In genomic region chr1:58710711-58711364, GRCm38 (mm10) we compare ENCODE assay signal across 8 mouse cellular contexts. TPM values are rescaled to one million over a fixed set of nuclear protein-coding genes. Genes with fewer than 3 reads are reported as not detected.
DNase-seq lines count a peak whose midpoint lies in the region; ATAC-seq and TF ChIP-seq lines count a peak whose summit lies in the region.

No protein-coding gene starts in this region.

- WGBS in kidney, postnatal 0 days = 38% methylated on average over 10 of the region's 10 CpGs
- whole genome bisulfite sequencing in hindbrain, embryonic 12.5 days = 54% methylated on average over 10 of the region's 10 CpGs

- H3K27ac ChIP-seq in kidney, postnatal 0 days = peak overlapping the region; percentile 100
- H3K27ac ChIP-seq in brown adipose tissue, adult 24 weeks (replicated peaks; ENCODE audit: low read depth, low read length) = peak overlapping the region; percentile 100
- H3K27ac ChIP-seq in hindbrain, embryonic 12.5 days = peak overlapping the region; percentile 91

- 0 out of 2 replicates have a peak, but pooled peaks cover 7% of the 10 kb centered on the region for H3K4me1 ChIP-seq in kidney, postnatal 0 days (replicated peaks; ENCODE audit: insufficient read depth, low read length)
- peaks cover 3% of the 10 kb centered on the region; the same call in 1 of the 2 replicates for H3K4me1 ChIP-seq in brown adipose tissue, adult 24 weeks (ENCODE audit: control insufficient read depth, insufficient read depth, insufficient read length, low read length)
- H3K4me1 ChIP-seq in hindbrain, embryonic 12.5 days = 0 out of 2 replicates have a peak, but pooled peaks cover 2% of the 10 kb centered on the region

- no peak for TF ChIP-seq CTCF in kidney, postnatal 0 days (IDR thresholded peaks at IDR 0.05; ENCODE audit: low read depth)

- 0 out of 2 replicates have a peak, but pooled peaks cover under 1% of the 10 kb centered on the region for H3K36me3 ChIP-seq in kidney, postnatal 0 days (ENCODE audit: insufficient read depth, low read length)
- H3K36me3 ChIP-seq in hindbrain, embryonic 12.5 days = no peaks in the 10 kb centered on the region

- no peaks in the 10 kb centered on the region for H3K9me3 ChIP-seq in kidney, postnatal 0 days (replicated peaks; ENCODE audit: low read length)
- no peaks in the 10 kb centered on the region for H3K9me3 ChIP-seq in hindbrain, embryonic 12.5 days (replicated peaks)

- ATAC-seq in kidney, postnatal 0 days (replicated peaks; ENCODE audit: low FRiP score, low read depth) = no peak
- ATAC-seq in hindbrain, embryonic 12.5 days (ENCODE audit: low FRiP score) = peak; percentile 33
- ATAC-seq in megakaryocyte progenitor cell, adult 5-6 weeks (replicated peaks; ENCODE audit: poor library complexity) = peak; percentile 33; the same call in 1 of the 2 replicates

- no peaks in the 10 kb centered on the region for H3K27me3 ChIP-seq in kidney, postnatal 0 days (ENCODE audit: insufficient read depth, low read length)
- no peaks in the 10 kb centered on the region for H3K27me3 ChIP-seq in hindbrain, embryonic 12.5 days

- peak overlapping the region; percentile 84 for H3K9ac ChIP-seq in kidney, postnatal 0 days (ENCODE audit: low read depth, low read length)
- peak overlapping the region; percentile 79; the same call in 1 of the 2 replicates for H3K9ac ChIP-seq in hindbrain, embryonic 12.5 days

- H3K4me2 ChIP-seq in kidney, postnatal 0 days (ENCODE audit: low read length) = peak overlapping the region; percentile 83
- H3K4me2 ChIP-seq in hindbrain, embryonic 12.5 days (replicated peaks) = peak overlapping the region; percentile 65

- peak overlapping the region; percentile 63 for H3K4me3 ChIP-seq in kidney, postnatal 0 days (replicated peaks; ENCODE audit: low read depth, low read length)
- peak overlapping the region; percentile 96 for H3K4me3 ChIP-seq in brown adipose tissue, adult 24 weeks (ENCODE audit: insufficient read depth, low read depth, low read length)
- H3K4me3 ChIP-seq in hindbrain, embryonic 12.5 days = peak overlapping the region; percentile 61

- DNase-seq in kidney, postnatal 0 days (ENCODE audit: low spot score) = peak; percentile 78
- no peak for DNase-seq in kidney, postnatal 36 days
- no peak for DNase-seq in adrenal gland, postnatal 36 days
- DNase-seq in frontal cortex, adult 2 months (ENCODE audit: extremely low spot score in 1 of 2, low spot score in 1 of 2) = no peak
- no peak for DNase-seq in left cerebral cortex, postnatal 25 days (ENCODE audit: low spot score in 2 of 2)

- intact Hi-C loops in left cerebral cortex, postnatal 25 days (cut with DNase I) = no loop called here

RNA-seq across cellular contexts. Expression of gene Cflar, which starts 0.5 kb away (rescaled TPM):
- 62.1 and 66.4 TPM in 2 replicates for polyA plus RNA-seq in kidney, postnatal 0 days (2015; fragmentation: Nextera tagmentation; extraction: Ambion mirVana)
- polyA plus RNA-seq in brown adipose tissue, adult 24 weeks (2012; ENCODE audit: insufficient read depth, insufficient read length, missing spikeins) = 43.9 and 53.5 TPM in 2 replicates
- polyA plus RNA-seq in hindbrain, embryonic 12.5 days (2016; fragmentation: Nextera tagmentation; extraction: Ambion mirVana) = 22.6 and 23.5 TPM in 2 replicates
- total RNA-seq in megakaryocyte progenitor cell, adult 5-6 weeks (2015) = 60.9 and 71.6 TPM in 2 replicates
- 87.5 and 121 TPM in 2 replicates for total RNA-seq in megakaryocyte progenitor cell, adult 5-6 weeks (2017)
- 100 to 1,000 TPM; 110 to 114 TPM for total RNA-seq in adrenal gland, postnatal 36 days (2021)
- 17.7 and 20.7 TPM in 2 replicates for polyA plus RNA-seq in frontal cortex, adult 2 months (2012; rRNA removed)
- total RNA-seq in left cerebral cortex, postnatal 25 days (2021) = 10 to 100 TPM; 23.9 to 25.8 TPM

RNA-seq across cellular contexts. Expression of gene Als2cr12, which starts 15.0 kb away (rescaled TPM):
- 0.92 and 0.96 TPM in 2 replicates for polyA plus RNA-seq in kidney, postnatal 0 days (2015; fragmentation: Nextera tagmentation; extraction: Ambion mirVana)
- polyA plus RNA-seq in brown adipose tissue, adult 24 weeks (2012; ENCODE audit: insufficient read depth, insufficient read length, missing spikeins) = 8.6 and 11.0 TPM in 2 replicates
- polyA plus RNA-seq in hindbrain, embryonic 12.5 days (2016; fragmentation: Nextera tagmentation; extraction: Ambion mirVana) = 0.13 TPM in 1 of 2 replicates, not detected in the other
- not detected in 2 replicates for total RNA-seq in megakaryocyte progenitor cell, adult 5-6 weeks (2015)
- total RNA-seq in megakaryocyte progenitor cell, adult 5-6 weeks (2017) = 0.44 and 0.67 TPM in 2 replicates
- 1 to 10 TPM in 1 of 2 experiments, under 1 TPM in 1; 0.86 to 3.0 TPM for total RNA-seq in adrenal gland, postnatal 36 days (2021)
- polyA plus RNA-seq in frontal cortex, adult 2 months (2012; rRNA removed) = not detected in 2 replicates
- total RNA-seq in left cerebral cortex, postnatal 25 days (2021) = not detected
